Comparison of ENCODE assay signal across 20 mouse cellular contexts in genomic region chr12:117554612-117555063, GRCm38 (mm10). TPM values are rescaled to one million over a fixed set of nuclear protein-coding genes. Genes with fewer than 3 reads are reported as not detected.
DNase-seq lines count a peak whose midpoint lies in the region; ATAC-seq and TF ChIP-seq lines count a peak whose summit lies in the region.
"Had no signal": no experiment of that assay in that cellular context is flagged by ENCODE, and none has a peak within 500 bp of the region (broad histone marks: within the 10 kb centered on the region; RNA-seq: fewer than 3 reads in every experiment).

No protein-coding gene starts in this region.

- no peak for DNase-seq in lung, adult 2 months
- peak; percentile 36 for DNase-seq in induced T-regulatory cell, adult 2 months (ENCODE audit: low read depth)
- peak; percentile 16 to 33 (median 17) for DNase-seq in liver, embryonic 14.5 days (ENCODE audit: low read depth in 3 of 3, low spot score in 3 of 3)
- DNase-seq in layer of hippocampus, postnatal 25 days (ENCODE audit: extremely low spot score in 1 of 2, low spot score in 1 of 2) = no peak
- DNase-seq in forebrain, embryonic 11.5 days (ENCODE audit: low spot score) = no peak
- DNase-seq: adrenal gland, postnatal 14 days; cerebellum, adult 18-20 months; cerebellum, postnatal 36 days had no signal

- no peak overlapping the region for H3K9ac ChIP-seq in lung, embryonic 16.5 days (ENCODE audit: low read length)
- no peak overlapping the region for H3K9ac ChIP-seq in liver, embryonic 14.5 days (replicated peaks)
- no peak overlapping the region for H3K9ac ChIP-seq in stomach, embryonic 16.5 days (ENCODE audit: low read length)
- H3K9ac ChIP-seq in forebrain, embryonic 11.5 days (ENCODE audit: low read length) = no peak overlapping the region
- H3K9ac ChIP-seq: forebrain, embryonic 15.5 days; heart, embryonic 15.5 days had no signal

- TF ChIP-seq CTCF in lung, adult 2 months (IDR thresholded peaks at IDR 0.05; ENCODE audit: insufficient read depth, low read length) = no peak
- no peak for TF ChIP-seq CTCF in liver, embryonic 14.5 days (IDR thresholded peaks at IDR 0.05; ENCODE audit: low read depth)

- no peak overlapping the region for H3K27ac ChIP-seq in lung, embryonic 16.5 days (ENCODE audit: low read length)
- no peak overlapping the region for H3K27ac ChIP-seq in liver, embryonic 14.5 days
- H3K27ac ChIP-seq in stomach, embryonic 16.5 days (ENCODE audit: low read length) = peak overlapping the region; percentile 42; the same call in 1 of the 2 replicates
- H3K27ac ChIP-seq in forebrain, embryonic 11.5 days (ENCODE audit: low read depth, low read length) = no peak overlapping the region
- H3K27ac ChIP-seq: embryonic facial prominence, embryonic 10.5 days; forebrain, embryonic 15.5 days; heart, embryonic 15.5 days; kidney, postnatal 0 days; layer of hippocampus, adult 2 months had no signal

- no peaks in the 10 kb centered on the region for H3K36me3 ChIP-seq in lung, embryonic 16.5 days (ENCODE audit: control insufficient read depth, insufficient read depth, low read length)
- H3K36me3 ChIP-seq in liver, embryonic 14.5 days (replicated peaks; ENCODE audit: control insufficient read depth, insufficient read depth, low read depth) = no peaks in the 10 kb centered on the region
- H3K36me3 ChIP-seq in stomach, embryonic 16.5 days (ENCODE audit: control insufficient read depth, insufficient read depth, low read length) = no peaks in the 10 kb centered on the region
- H3K36me3 ChIP-seq in forebrain, embryonic 11.5 days (ENCODE audit: control insufficient read depth, insufficient read depth, low read length) = no peaks in the 10 kb centered on the region
- H3K36me3 ChIP-seq: embryonic facial prominence, embryonic 10.5 days; forebrain, embryonic 15.5 days; heart, embryonic 15.5 days had no signal

- no peak for TF ChIP-seq EP300 in liver, embryonic 14.5 days (IDR thresholded peaks at IDR 0.05; ENCODE audit: low read depth)

- H3K4me2 ChIP-seq in lung, embryonic 16.5 days (ENCODE audit: low read depth, low read length) = no peak overlapping the region
- H3K4me2 ChIP-seq in liver, embryonic 14.5 days (ENCODE audit: low read depth) = no peak overlapping the region
- H3K4me2 ChIP-seq in stomach, embryonic 16.5 days (ENCODE audit: low read depth, low read length) = no peak overlapping the region
- H3K4me2 ChIP-seq in forebrain, embryonic 11.5 days (ENCODE audit: low read depth, low read length, severe bottlenecking) = no peak overlapping the region
- H3K4me2 ChIP-seq: forebrain, embryonic 15.5 days; heart, embryonic 15.5 days had no signal

- 83% methylated on average over 1 of the region's 1 CpGs for WGBS in lung, embryonic 16.5 days
- WGBS in lung, adult 2 months = 65% methylated on average over 1 of the region's 1 CpGs
- WGBS in liver, embryonic 14.5 days (ENCODE audit: insufficient replicate concordance) = 54% methylated on average over 1 of the region's 1 CpGs
- WGBS in stomach, embryonic 16.5 days = 80% methylated on average over 1 of the region's 1 CpGs
- 88% methylated on average over 1 of the region's 1 CpGs for WGBS in forebrain, embryonic 11.5 days

- H3K9me3 ChIP-seq in lung, embryonic 16.5 days (ENCODE audit: control insufficient read depth, low read length) = no peaks in the 10 kb centered on the region
- no peaks in the 10 kb centered on the region for H3K9me3 ChIP-seq in liver, embryonic 14.5 days (ENCODE audit: control insufficient read depth, low read length)
- no peaks in the 10 kb centered on the region for H3K9me3 ChIP-seq in stomach, embryonic 16.5 days (replicated peaks; ENCODE audit: control insufficient read depth, low read length)
- no peaks in the 10 kb centered on the region for H3K9me3 ChIP-seq in forebrain, embryonic 11.5 days (ENCODE audit: control insufficient read depth, low read length)
- H3K9me3 ChIP-seq: embryonic facial prominence, embryonic 10.5 days; forebrain, embryonic 15.5 days; heart, embryonic 15.5 days had no signal

- H3K4me3 ChIP-seq in lung, embryonic 16.5 days (ENCODE audit: low read length) = no peak overlapping the region
- H3K4me3 ChIP-seq in lung, adult 2 months (replicated peaks; ENCODE audit: extremely low read depth, low read depth, low read length) = no peak overlapping the region
- H3K4me3 ChIP-seq in liver, embryonic 14.5 days (ENCODE audit: insufficient read depth in 1 of 2, low read depth in 2 of 2, low read length in 2 of 2) = no peak overlapping the region
- no peak overlapping the region for H3K4me3 ChIP-seq in stomach, embryonic 16.5 days (replicated peaks; ENCODE audit: low read length)
- no peak overlapping the region for H3K4me3 ChIP-seq in forebrain, embryonic 11.5 days (ENCODE audit: low read depth, low read length)
- H3K4me3 ChIP-seq: embryonic facial prominence, embryonic 10.5 days; erythroblast, embryonic 14.5 days; forebrain, embryonic 15.5 days; heart, embryonic 15.5 days; layer of hippocampus, adult 2 months had no signal

- TF ChIP-seq POLR2A in lung, adult 2 months (IDR thresholded peaks at IDR 0.05; ENCODE audit: borderline replicate concordance, extremely low read depth, low read depth, low read length) = no peak

- H3K27me3 ChIP-seq in lung, embryonic 16.5 days (ENCODE audit: control insufficient read depth, insufficient read depth, low read depth, low read length) = no peaks in the 10 kb centered on the region
- peaks cover 6% of the 10 kb centered on the region; the same call in 1 of the 2 replicates for H3K27me3 ChIP-seq in liver, embryonic 14.5 days (ENCODE audit: control insufficient read depth, insufficient read depth, low read length)
- H3K27me3 ChIP-seq in stomach, embryonic 16.5 days (ENCODE audit: control insufficient read depth, insufficient read depth, low read length) = no peaks in the 10 kb centered on the region
- no peaks in the 10 kb centered on the region for H3K27me3 ChIP-seq in forebrain, embryonic 11.5 days (ENCODE audit: control insufficient read depth, insufficient read depth, low read length)
- H3K27me3 ChIP-seq: forebrain, embryonic 15.5 days; heart, embryonic 15.5 days; Patski had no signal

- peak; percentile 15; the same call in 1 of the 2 replicates for ATAC-seq in lung, embryonic 16.5 days (ENCODE audit: low read depth)
- ATAC-seq in liver, embryonic 14.5 days (ENCODE audit: insufficient read depth) = peak; percentile 75
- peak; percentile 78 for ATAC-seq in stomach, embryonic 16.5 days (ENCODE audit: insufficient read depth, low FRiP score)
- no peak for ATAC-seq in megakaryocyte-erythroid progenitor cell, adult 5-6 weeks (replicated peaks; ENCODE audit: low FRiP score, low TSS enrichment, poor library complexity, severe bottlenecking)
- no peak for ATAC-seq in forebrain, embryonic 11.5 days (replicated peaks; ENCODE audit: low FRiP score)
- ATAC-seq: activated CD4-positive, CD25-positive, alpha-beta regulatory T cell, adult 4 months; forebrain, embryonic 15.5 days; inflammation-experienced regulatory T-cells, adult 6 months; Patski had no signal

- peaks cover 4% of the 10 kb centered on the region for H3K4me1 ChIP-seq in lung, embryonic 16.5 days (replicated peaks; ENCODE audit: control insufficient read depth, insufficient read depth, low read length)
- H3K4me1 ChIP-seq in lung, adult 2 months (ENCODE audit: control insufficient read depth, insufficient read depth, low read length) = peaks cover 14% of the 10 kb centered on the region
- H3K4me1 ChIP-seq in liver, embryonic 14.5 days (replicated peaks; ENCODE audit: control insufficient read depth in 2 of 2, insufficient read depth in 2 of 2, low read length in 1 of 2) = peaks cover 0 to 2% of the 10 kb centered on the region in 2 experiments; a peak in 2 of 4 replicates
- no peaks in the 10 kb centered on the region for H3K4me1 ChIP-seq in stomach, embryonic 16.5 days (ENCODE audit: control insufficient read depth, insufficient read depth, low read length)
- no peaks in the 10 kb centered on the region for H3K4me1 ChIP-seq in forebrain, embryonic 11.5 days (replicated peaks; ENCODE audit: control insufficient read depth, insufficient read depth, low read length)
- H3K4me1 ChIP-seq: embryonic facial prominence, embryonic 10.5 days; forebrain, embryonic 15.5 days; heart, embryonic 15.5 days had no signal

RNA-seq across cellular contexts. Expression of gene Rapgef5, which starts 38.4 kb away (rescaled TPM):
- polyA plus RNA-seq in lung, embryonic 16.5 days (2015; fragmentation: Nextera tagmentation; extraction: Ambion mirVana) = 25.8 and 25.9 TPM in 2 replicates
- 43.3 and 56.6 TPM in 2 replicates for polyA plus RNA-seq in lung, adult 2 months (2012; rRNA removed)
- polyA plus RNA-seq in liver, embryonic 14.5 days (2012; rRNA removed) = 0.90 and 1.2 TPM in 2 replicates
- 1.3 and 1.5 TPM in 2 replicates for polyA plus RNA-seq in liver, embryonic 14.5 days (2014; fragmentation: Nextera tagmentation; extraction: Ambion mirVana)
- polyA plus RNA-seq in stomach, embryonic 16.5 days (2015; fragmentation: Nextera tagmentation; extraction: Ambion mirVana) = 8.3 and 8.6 TPM in 2 replicates
- total RNA-seq in megakaryocyte-erythroid progenitor cell, adult 5-6 weeks (2014; fragmentation: Nextera tagmentation) = 0.94 TPM in 1 of 2 replicates, not detected in the other
- total RNA-seq in megakaryocyte-erythroid progenitor cell, adult 5-6 weeks (2017) = 0.19 and 0.66 TPM in 2 replicates
- total RNA-seq in layer of hippocampus, postnatal 25 days (2021) = 100 to 1,000 TPM; 167 to 174 TPM
- 7.9 and 8.3 TPM in 2 replicates for polyA plus RNA-seq in forebrain, embryonic 11.5 days (2014; fragmentation: Nextera tagmentation; extraction: Ambion mirVana)

Comparison
In these comparisons a context has a peak if more than half of its experiments do, and no peak if none do; other contexts are left out.
1. ATAC-seq: peak in lung, embryonic 16.5 days (single experiment), liver, embryonic 14.5 days (single experiment) and stomach, embryonic 16.5 days (single experiment); none in megakaryocyte-erythroid progenitor cell, adult 5-6 weeks (single experiment) and forebrain, embryonic 11.5 days (single experiment).
2. DNase-seq: peak in induced T-regulatory cell, adult 2 months (single experiment) and liver, embryonic 14.5 days (3 of 3); none in lung, adult 2 months (single experiment), layer of hippocampus, postnatal 25 days (0 of 2) and forebrain, embryonic 11.5 days (single experiment).